Comparison of ENCODE assay signal across 8 mouse cellular contexts in genomic region chr6:82653169-82653525, GRCm38 (mm10). TPM values are rescaled to one million over a fixed set of nuclear protein-coding genes. Genes with fewer than 3 reads are reported as not detected.
A peak's percentile ranks its signal among the peaks of the same experiment; 100 is the strongest.
DNase-seq lines count a peak whose midpoint lies in the region; ATAC-seq and TF ChIP-seq lines count a peak whose summit lies in the region.

No protein-coding gene starts in this region.

- DNase-seq in heart, adult 8-10 months (ENCODE audit: low spot score), result no peak
- DNase-seq in G1E (ENCODE audit: low spot score), result no peak
- DNase-seq in hindbrain, embryonic 10.5 days (ENCODE audit: low spot score), result no peak
- DNase-seq in embryo, embryonic 11 days, result no peak
- no peak for DNase-seq in cerebellum, adult 9-11 months

- H3K79me2 ChIP-seq in macrophage (ENCODE audit: inconsistent target), result peaks cover 6% of the 10 kb centered on the region; the same call in 1 of the 2 replicates

- H3K4me3 ChIP-seq in heart, embryonic 14.5 days (ENCODE audit: control insufficient read depth in 1 of 2, insufficient read depth in 1 of 2, low read depth in 1 of 2, low read length in 2 of 2), result peak overlapping the region; percentile 54 to 72
- H3K4me3 ChIP-seq in G1E (ENCODE audit: low read depth, low read length) (peak overlapping the region; percentile 78), macrophage (ENCODE audit: inconsistent target) (peak overlapping the region; percentile 51)
- H3K4me3 ChIP-seq in hindbrain, embryonic 10.5 days, result peak overlapping the region; percentile 67

- peaks cover 19% of the 10 kb centered on the region for H3K36me3 ChIP-seq in heart, embryonic 14.5 days (ENCODE audit: control insufficient read depth, insufficient read depth, low read length)
- H3K36me3 ChIP-seq in G1E (replicated peaks) (peaks cover 28% of the 10 kb centered on the region), macrophage (ENCODE audit: inconsistent target) (0 out of 2 replicates have a peak, but pooled peaks cover 5% of the 10 kb centered on the region)
- peaks cover 17% of the 10 kb centered on the region for H3K36me3 ChIP-seq in hindbrain, embryonic 10.5 days

- TF ChIP-seq CTCF in G1E (IDR thresholded peaks at IDR 0.05; ENCODE audit: low read depth, low read length), result no peak

- 34% methylated on average over 11 of the region's 11 CpGs for WGBS in heart, embryonic 14.5 days
- 37% methylated on average over 11 of the region's 11 CpGs for WGBS in hindbrain, embryonic 10.5 days
- WGBS in macrophage (ENCODE audit: missing documents), result 25% methylated on average over 11 of the region's 11 CpGs

- peak overlapping the region; percentile 77 to 88 for H3K27ac ChIP-seq in heart, embryonic 14.5 days (replicated peaks in 1 of 2; ENCODE audit: control insufficient read depth in 1 of 2, insufficient read depth in 1 of 2, low read depth in 2 of 2, low read length in 2 of 2)
- H3K27ac ChIP-seq in hindbrain, embryonic 10.5 days, result peak overlapping the region; percentile 97
- peak overlapping the region; percentile 69 for H3K27ac ChIP-seq in macrophage

- H3K9ac ChIP-seq in heart, embryonic 14.5 days (ENCODE audit: low read length), result peak overlapping the region; percentile 77

- peaks cover 0 to 5% of the 10 kb centered on the region in 2 experiments; a peak in 1 of 4 replicates for H3K4me1 ChIP-seq in heart, embryonic 14.5 days (ENCODE audit: control insufficient read depth in 2 of 2, insufficient read depth in 2 of 2, low read length in 2 of 2)
- H3K4me1 ChIP-seq in G1E (ENCODE audit: insufficient read depth, low read depth, low read length), result peaks cover 30% of the 10 kb centered on the region
- H3K4me1 ChIP-seq in hindbrain, embryonic 10.5 days (replicated peaks), result peaks cover 15% of the 10 kb centered on the region; the same call in 1 of the 2 replicates

- H3K4me2 ChIP-seq in heart, embryonic 14.5 days (ENCODE audit: low read length), result peak overlapping the region; percentile 72

- H3K27me3 ChIP-seq in heart, embryonic 14.5 days (ENCODE audit: control insufficient read depth, insufficient read depth, low read length), result no peaks in the 10 kb centered on the region
- no peaks in the 10 kb centered on the region for H3K27me3 ChIP-seq in G1E (ENCODE audit: insufficient read depth, low read length)
- H3K27me3 ChIP-seq in hindbrain, embryonic 10.5 days (ENCODE audit: insufficient read depth, poor library complexity, severe bottlenecking), result no peaks in the 10 kb centered on the region

- H3K9me3 ChIP-seq in heart, embryonic 14.5 days (ENCODE audit: control insufficient read depth, low read length), result no peaks in the 10 kb centered on the region
- no peaks in the 10 kb centered on the region for H3K9me3 ChIP-seq in G1E (replicated peaks)
- no peaks in the 10 kb centered on the region for H3K9me3 ChIP-seq in hindbrain, embryonic 10.5 days

- no peak for ATAC-seq in heart, embryonic 14.5 days (ENCODE audit: insufficient number of reproducible peaks, insufficient read depth, low FRiP score, low read depth)
- no peak for ATAC-seq in G1E (ENCODE audit: extremely low read depth, insufficient number of reproducible peaks, low FRiP score, poor library complexity, severe bottlenecking)
- ATAC-seq in granulocyte monocyte progenitor cell, adult 5-6 weeks (replicated peaks; ENCODE audit: poor library complexity, severe bottlenecking), result no peak

RNA-seq across cellular contexts. Expression of gene Pole4, which starts 52.0 kb away (rescaled TPM):
- polyA plus RNA-seq in heart, embryonic 14.5 days (2014; fragmentation: Nextera tagmentation; extraction: Ambion mirVana), result 86.6 and 97.1 TPM in 2 replicates
- total RNA-seq in heart, adult 8-10 months (2022), result 10 to 100 TPM; 15.0 to 19.2 (median 17.6) TPM
- total RNA-seq in G1E (2014; fragmentation: Nextera tagmentation) (32.3 and 35.0 TPM in 2 replicates), G1E (2017) (81.1 and 87.9 TPM in 2 replicates)
- polyA plus RNA-seq in G1E (2012) (58.8 and 76.8 TPM in 2 replicates), macrophage (2018) (16.2 to 67.4 TPM (median 29.8 TPM) in 3 replicates)
- polyA plus RNA-seq in hindbrain, embryonic 10.5 days (2016; fragmentation: Nextera tagmentation; extraction: Ambion mirVana), result 87.5 and 93.5 TPM in 2 replicates
- total RNA-seq in macrophage (2018; cell fraction: chromatin; rRNA removed), result 10 to 100 TPM in 16 of 26 experiments, 1 to 10 TPM in 10; 5.3 to 27.0 (median 13.8) TPM
- 10 to 100 TPM; 21.5 to 40.6 (median 31.8) TPM for total RNA-seq in macrophage (2018; cell fraction: cytosol; rRNA removed)
- 10 to 100 TPM in 24 of 26 experiments, 1 to 10 TPM in 2; 7.3 to 33.9 (median 18.5) TPM for total RNA-seq in macrophage (2018; cell fraction: nucleus; rRNA removed)
- total RNA-seq in granulocyte monocyte progenitor cell, adult 5-6 weeks (2014; fragmentation: Nextera tagmentation), result 56.5 and 86.2 TPM in 2 replicates
- 48.2 and 49.2 TPM in 2 replicates for total RNA-seq in granulocyte monocyte progenitor cell, adult 5-6 weeks (2017)
